Mouse (Mus musculus): Measurements from ENCODE around the gene Ms4a13. TPM values are rescaled to one million over a fixed set of nuclear protein-coding genes. Genes with fewer than 3 reads are reported as not detected.
"Not testable (repeated sequence)": the region's sequence is repeated elsewhere in the genome, so short reads cannot be mapped to it uniquely, and the experiment has no call there.

Ms4a13 gene
- polyA plus RNA-seq, 1 experiment from 2014 or later: not detected

DNA sequence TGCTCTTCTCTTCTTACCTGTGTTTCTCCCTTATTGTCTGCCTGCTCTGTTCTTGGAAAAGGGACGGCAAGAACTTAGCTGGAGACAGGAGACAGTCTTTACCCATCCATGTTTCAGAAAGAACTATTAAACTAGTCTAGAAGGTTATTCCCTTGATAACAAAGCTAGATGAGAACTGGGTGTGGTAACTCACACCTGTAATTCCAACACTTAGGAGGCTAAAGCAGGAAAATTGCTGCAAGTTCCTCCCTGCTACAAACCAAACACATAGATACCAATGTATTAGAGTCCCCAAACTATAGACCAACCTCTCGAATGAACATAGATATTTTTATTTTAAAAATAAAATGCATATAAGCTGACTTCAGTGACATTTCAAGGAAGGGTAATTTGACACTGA is 61.7 kb downstream of the Ms4a13 start:
- Histone ChIP-seq H3K27me3 (no peaks in the 10 kb centered on the region), H3K4me1 (replicated peaks) (no peaks in the 10 kb centered on the region), H3K9me3 (no peaks in the 10 kb centered on the region), H3K4me3 (no peak overlapping the region), H3K9ac (no peak overlapping the region), H3K27ac (no peak overlapping the region), H3K36me3 (no peaks in the 10 kb centered on the region), H3K4me2 (no peak overlapping the region)
- no peak for ATAC-seq (ENCODE audit: low FRiP score)
- 89% methylated on average over 2 of the region's 2 CpGs for WGBS

DNA sequence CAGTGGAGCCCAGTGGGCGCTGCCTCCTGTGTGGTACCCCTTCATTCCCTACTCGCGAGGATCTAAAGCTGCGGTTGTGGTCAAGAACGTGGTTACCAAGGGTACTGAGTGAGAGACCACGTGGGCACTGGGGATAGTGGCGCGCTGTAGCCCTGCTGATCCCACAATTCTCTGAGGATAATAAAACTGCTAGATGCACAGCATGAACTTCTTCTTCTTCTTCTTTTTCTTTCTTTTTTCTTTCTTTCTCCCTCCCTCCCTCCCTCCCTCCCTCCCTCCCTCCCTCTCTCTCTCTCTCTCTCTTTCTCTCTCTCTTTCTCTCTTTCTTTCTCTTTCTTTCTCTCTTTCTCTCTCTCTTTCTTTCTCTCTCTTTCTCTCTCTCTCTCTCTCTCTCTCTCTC is 65.8 kb downstream of the Ms4a13 start, which contains the start of gene 1700017D01Rik:
1700017D01Rik (minus strand) TSS at position 101 of the 400 bp plus-strand sequence.
- not testable (repeated sequence) for H3K9ac ChIP-seq; H3K36me3 ChIP-seq; H3K9me3 ChIP-seq; H3K4me1 ChIP-seq (replicated peaks); ATAC-seq (ENCODE audit: low FRiP score); H3K27me3 ChIP-seq; H3K4me2 ChIP-seq; H3K4me3 ChIP-seq; H3K27ac ChIP-seq
- WGBS: 86% methylated on average over 8 of the region's 8 CpGs

DNA sequence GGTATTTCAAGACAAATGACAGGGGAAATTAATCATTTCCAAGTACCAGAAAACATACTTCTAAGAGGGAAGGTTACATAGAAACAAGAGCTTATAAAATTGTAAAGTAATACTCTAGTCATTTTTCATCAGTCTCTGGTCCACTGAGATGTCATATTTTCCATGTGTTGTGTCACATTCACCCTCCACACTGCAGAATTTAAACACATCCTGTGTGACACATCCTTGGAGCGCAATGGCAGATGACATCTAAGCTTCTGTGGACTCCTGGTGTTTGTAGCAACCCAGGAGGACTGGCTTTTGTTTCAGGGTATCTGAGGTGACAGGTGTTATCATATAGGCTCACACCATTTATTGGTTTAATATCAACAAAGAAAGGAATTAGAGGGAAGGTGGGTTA is 66.8 kb downstream of the Ms4a13 start:
- Histone ChIP-seq H3K4me2 (no peak overlapping the region), H3K4me1 (replicated peaks) (no peaks in the 10 kb centered on the region), H3K9me3 (peaks cover 7% of the 10 kb centered on the region), H3K27me3 (no peaks in the 10 kb centered on the region), H3K36me3 (no peaks in the 10 kb centered on the region), H3K27ac (no peak overlapping the region), H3K9ac (no peak overlapping the region), H3K4me3 (no peak overlapping the region)
- WGBS: 94% methylated on average over 1 of the region's 1 CpGs
- no peak for ATAC-seq (ENCODE audit: low FRiP score)

DNA sequence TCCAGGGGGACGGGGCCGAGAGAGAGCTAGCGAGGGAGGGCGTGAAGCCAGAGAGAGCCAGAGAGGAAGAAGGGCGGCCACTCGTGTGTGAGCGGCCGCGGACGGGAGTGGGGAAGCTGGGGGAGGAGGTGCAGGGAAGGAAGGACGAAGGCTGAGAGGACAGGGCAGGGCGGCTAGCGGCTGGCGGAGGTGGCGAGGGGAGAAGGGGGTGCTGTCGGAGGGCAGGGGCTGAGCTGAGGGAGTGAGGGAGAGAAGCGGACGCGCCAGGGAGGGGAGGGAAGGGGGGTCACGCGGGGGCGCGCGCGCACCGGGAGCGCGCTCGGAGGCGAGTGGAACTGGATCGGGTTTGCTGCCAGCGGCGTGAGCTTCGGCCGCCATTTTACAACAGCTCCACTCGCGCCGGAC is 75.5 kb downstream of the Ms4a13 start:
- whole genome bisulfite sequencing: 1% methylated on average over 19 of the region's 38 CpGs
- H3K9ac ChIP-seq: not testable (repeated sequence)
- ATAC-seq (ENCODE audit: low FRiP score): peak; percentile 98

More for the DNA sequence above, 75.5 kb downstream of the Ms4a13 start:
- not testable (repeated sequence) for H3K27ac ChIP-seq; H3K9me3 ChIP-seq; H3K36me3 ChIP-seq; H3K4me1 ChIP-seq (replicated peaks); H3K27me3 ChIP-seq
- H3K4me2 ChIP-seq: peak overlapping the region; percentile 48
- H3K4me3 ChIP-seq: peak overlapping the region; percentile 37

Other genes with a start within 250 kb of the Ms4a13 start
- gene Ccdc86, start 247.5 kb downstream of the Ms4a13 start, polyA plus RNA-seq (2015; fragmentation: Nextera tagmentation; extraction: Ambion mirVana): 15.0 and 15.2 TPM in 2 replicates
- not detected in 2 replicates for gene Ms4a10, start 222.1 kb downstream of the Ms4a13 start, polyA plus RNA-seq (2015; fragmentation: Nextera tagmentation; extraction: Ambion mirVana)
- not detected in 2 replicates for gene Ms4a15, start 203.5 kb downstream of the Ms4a13 start, polyA plus RNA-seq (2015; fragmentation: Nextera tagmentation; extraction: Ambion mirVana)
- not detected in 2 replicates for gene Ms4a18, start 178.7 kb downstream of the Ms4a13 start, polyA plus RNA-seq (2015; fragmentation: Nextera tagmentation; extraction: Ambion mirVana)
- gene Ms4a8a, start 115.6 kb downstream of the Ms4a13 start, polyA plus RNA-seq (2015; fragmentation: Nextera tagmentation; extraction: Ambion mirVana): not detected in 2 replicates
- not detected in 2 replicates for gene 1700017D01Rik, start 65.9 kb downstream of the Ms4a13 start, polyA plus RNA-seq (2015; fragmentation: Nextera tagmentation; extraction: Ambion mirVana)
- not detected in 2 replicates for gene 1700025F22Rik, start 31.4 kb downstream of the Ms4a13 start, polyA plus RNA-seq (2015; fragmentation: Nextera tagmentation; extraction: Ambion mirVana)
- gene Ms4a12, start 35.7 kb upstream of the Ms4a13 start, polyA plus RNA-seq (2015; fragmentation: Nextera tagmentation; extraction: Ambion mirVana): not detected in 2 replicates
- not detected in 2 replicates for gene Ms4a1, start 69.5 kb upstream of the Ms4a13 start, polyA plus RNA-seq (2015; fragmentation: Nextera tagmentation; extraction: Ambion mirVana)
- not detected in 2 replicates for gene Ms4a5, start 87.1 kb upstream of the Ms4a13 start, polyA plus RNA-seq (2015; fragmentation: Nextera tagmentation; extraction: Ambion mirVana)
- gene Ms4a14, start 117.7 kb upstream of the Ms4a13 start, polyA plus RNA-seq (2015; fragmentation: Nextera tagmentation; extraction: Ambion mirVana): 0.08 TPM in 1 of 2 replicates, not detected in the other
- gene Ms4a7, start 139.4 kb upstream of the Ms4a13 start, polyA plus RNA-seq (2015; fragmentation: Nextera tagmentation; extraction: Ambion mirVana): 3.2 and 3.8 TPM in 2 replicates
- gene Ms4a4a, start 178.8 kb upstream of the Ms4a13 start, polyA plus RNA-seq (2015; fragmentation: Nextera tagmentation; extraction: Ambion mirVana): 2.1 and 2.6 TPM in 2 replicates
- gene Ms4a4c, start 208.0 kb upstream of the Ms4a13 start, polyA plus RNA-seq (2015; fragmentation: Nextera tagmentation; extraction: Ambion mirVana): 0.14 and 0.44 TPM in 2 replicates
- not detected in 2 replicates for gene Ms4a4b, start 246.8 kb upstream of the Ms4a13 start, polyA plus RNA-seq (2015; fragmentation: Nextera tagmentation; extraction: Ambion mirVana)

Data from hindbrain, embryonic 13.5 days (tissue).